Mouse (Mus musculus): ENCODE data around the gene Ppif. TPM values are rescaled to one million over a fixed set of nuclear protein-coding genes. Genes with fewer than 3 reads are reported as not detected.

Gene Ppif
- polyA plus RNA-seq, 1 experiment from 2014 or later: 28.4 TPM

GRCm38 (mm10) chr14:25708917-25709316, 15.0 kb downstream of the Ppif start:
- Histone ChIP-seq H3K4me2 (ENCODE audit: low read depth, low read length) (no peak overlapping the region), H3K4me3 (ENCODE audit: low read depth, low read length) (no peak overlapping the region), H3K36me3 (ENCODE audit: control insufficient read depth, insufficient read depth, low read length) (peaks cover 4% of the 10 kb centered on the region; the same call in 1 of the 2 replicates), H3K9ac (ENCODE audit: low read depth, low read length) (no peak overlapping the region), H3K9me3 (ENCODE audit: control insufficient read depth, low read length) (no peaks in the 10 kb centered on the region), H3K27me3 (replicated peaks; ENCODE audit: control insufficient read depth, insufficient read depth, low read length) (no peaks in the 10 kb centered on the region), H3K27ac (replicated peaks; ENCODE audit: low read depth, low read length) (peak overlapping the region; percentile 58), H3K4me1 (ENCODE audit: control insufficient read depth, insufficient read depth, low read length) (peaks cover 25% of the 10 kb centered on the region)
- peak; percentile 44 for DNase-seq (ENCODE audit: low spot score)
- ATAC-seq (ENCODE audit: low read depth): 0 out of 2 replicates have a peak, but pooled peaks have one; percentile 10
- 88% methylated on average over 2 of the region's 2 CpGs for WGBS

GRCm38 (mm10) chr14:25710073-25710472, 16.1 kb downstream of the Ppif start:
- Histone ChIP-seq H3K4me1 (ENCODE audit: control insufficient read depth, insufficient read depth, low read length) (peaks cover 25% of the 10 kb centered on the region), H3K27ac (replicated peaks; ENCODE audit: low read depth, low read length) (no peak overlapping the region), H3K9ac (ENCODE audit: low read depth, low read length) (no peak overlapping the region; the same call in 1 of the 2 replicates), H3K4me2 (ENCODE audit: low read depth, low read length) (no peak overlapping the region), H3K9me3 (ENCODE audit: control insufficient read depth, low read length) (no peaks in the 10 kb centered on the region), H3K36me3 (ENCODE audit: control insufficient read depth, insufficient read depth, low read length) (peaks cover 12% of the 10 kb centered on the region), H3K4me3 (ENCODE audit: low read depth, low read length) (no peak overlapping the region), H3K27me3 (replicated peaks; ENCODE audit: control insufficient read depth, insufficient read depth, low read length) (no peaks in the 10 kb centered on the region)
- WGBS: 60% methylated on average over 4 of the region's 4 CpGs
- no peak for ATAC-seq (ENCODE audit: low read depth)
- DNase-seq (ENCODE audit: low spot score): no peak

- ATAC-seq (ENCODE audit: low read depth): no peak
- no peak overlapping the region for H3K4me2 ChIP-seq (ENCODE audit: low read depth, low read length)
- H3K36me3 ChIP-seq (ENCODE audit: control insufficient read depth, insufficient read depth, low read length): peaks cover 13% of the 10 kb centered on the region
- H3K9ac ChIP-seq (ENCODE audit: low read depth, low read length): no peak overlapping the region
- DNase-seq (ENCODE audit: low spot score): no peak
- H3K9me3 ChIP-seq (ENCODE audit: control insufficient read depth, low read length): no peaks in the 10 kb centered on the region
- 60% methylated on average over 4 of the region's 4 CpGs for WGBS
- no peak overlapping the region for H3K4me3 ChIP-seq (ENCODE audit: low read depth, low read length)
- H3K27me3 ChIP-seq (replicated peaks; ENCODE audit: control insufficient read depth, insufficient read depth, low read length): no peaks in the 10 kb centered on the region
- peaks cover 25% of the 10 kb centered on the region for H3K4me1 ChIP-seq (ENCODE audit: control insufficient read depth, insufficient read depth, low read length)
- no peak overlapping the region for H3K27ac ChIP-seq (replicated peaks; ENCODE audit: low read depth, low read length)
Observed at GRCm38 (mm10) chr14:25710681-25711080, 16.7 kb downstream of the Ppif start.

GRCm38 (mm10) chr14:25711177-25711576, 17.2 kb downstream of the Ppif start:
- peaks cover 13% of the 10 kb centered on the region for H3K36me3 ChIP-seq (ENCODE audit: control insufficient read depth, insufficient read depth, low read length)
- H3K9me3 ChIP-seq (ENCODE audit: control insufficient read depth, low read length): no peaks in the 10 kb centered on the region
- peak; percentile 45; the same call in 1 of the 2 replicates for ATAC-seq (ENCODE audit: low read depth)
- H3K27ac ChIP-seq (replicated peaks; ENCODE audit: low read depth, low read length): no peak overlapping the region
- H3K4me1 ChIP-seq (ENCODE audit: control insufficient read depth, insufficient read depth, low read length): peaks cover 25% of the 10 kb centered on the region
- H3K9ac ChIP-seq (ENCODE audit: low read depth, low read length): no peak overlapping the region
- H3K27me3 ChIP-seq (replicated peaks; ENCODE audit: control insufficient read depth, insufficient read depth, low read length): no peaks in the 10 kb centered on the region
- H3K4me3 ChIP-seq (ENCODE audit: low read depth, low read length): no peak overlapping the region
- H3K4me2 ChIP-seq (ENCODE audit: low read depth, low read length): no peak overlapping the region
- 48% methylated on average over 7 of the region's 7 CpGs for WGBS
- DNase-seq (ENCODE audit: low spot score): no peak

DNA sequence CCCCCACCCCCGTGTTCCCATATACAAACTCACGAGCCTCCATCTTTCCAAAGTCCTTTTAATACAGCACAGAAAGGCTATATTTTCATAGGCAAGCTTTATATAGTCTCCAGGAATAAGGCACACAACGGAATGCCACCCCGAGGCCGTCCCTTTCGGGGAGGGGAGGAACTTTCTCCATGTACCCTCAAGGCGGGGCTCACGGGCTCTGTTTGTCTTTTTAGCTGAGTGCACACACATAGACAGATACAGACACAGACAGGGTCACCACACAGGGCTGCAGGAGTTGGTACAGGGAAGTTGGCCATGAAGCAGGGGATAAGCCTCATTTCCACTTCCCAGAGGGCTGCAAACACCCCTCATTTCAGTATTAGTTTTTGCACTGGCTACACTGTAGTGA, 17.6 kb downstream of the Ppif start:
- DNase-seq (ENCODE audit: low spot score) (no peak), ATAC-seq (ENCODE audit: low read depth) (no peak)
- Histone ChIP-seq H3K27ac (replicated peaks; ENCODE audit: low read depth, low read length) (no peak overlapping the region), H3K4me2 (ENCODE audit: low read depth, low read length) (no peak overlapping the region), H3K36me3 (ENCODE audit: control insufficient read depth, insufficient read depth, low read length) (peaks cover 17% of the 10 kb centered on the region), H3K4me3 (ENCODE audit: low read depth, low read length) (no peak overlapping the region), H3K27me3 (replicated peaks; ENCODE audit: control insufficient read depth, insufficient read depth, low read length) (no peaks in the 10 kb centered on the region), H3K4me1 (ENCODE audit: control insufficient read depth, insufficient read depth, low read length) (peaks cover 25% of the 10 kb centered on the region), H3K9me3 (ENCODE audit: control insufficient read depth, low read length) (no peaks in the 10 kb centered on the region), H3K9ac (ENCODE audit: low read depth, low read length) (no peak overlapping the region)
- WGBS: 61% methylated on average over 8 of the region's 8 CpGs

GRCm38 (mm10) chr14:25713443-25713842, 19.5 kb downstream of the Ppif start:
- H3K36me3 ChIP-seq (ENCODE audit: control insufficient read depth, insufficient read depth, low read length): peaks cover 23% of the 10 kb centered on the region
- no peaks in the 10 kb centered on the region for H3K9me3 ChIP-seq (ENCODE audit: control insufficient read depth, low read length)
- no peak overlapping the region for H3K9ac ChIP-seq (ENCODE audit: low read depth, low read length)
- WGBS: 19% methylated on average over 4 of the region's 4 CpGs
- peaks cover 33% of the 10 kb centered on the region for H3K4me1 ChIP-seq (ENCODE audit: control insufficient read depth, insufficient read depth, low read length)
- H3K4me2 ChIP-seq (ENCODE audit: low read depth, low read length): no peak overlapping the region
- no peaks in the 10 kb centered on the region for H3K27me3 ChIP-seq (replicated peaks; ENCODE audit: control insufficient read depth, insufficient read depth, low read length)
- H3K4me3 ChIP-seq (ENCODE audit: low read depth, low read length): no peak overlapping the region
- H3K27ac ChIP-seq (replicated peaks; ENCODE audit: low read depth, low read length): no peak overlapping the region
- ATAC-seq (ENCODE audit: low read depth) (no peak), DNase-seq (ENCODE audit: low spot score) (peak; percentile 42)

- Histone ChIP-seq H3K27ac (replicated peaks; ENCODE audit: low read depth, low read length) (no peak overlapping the region), H3K36me3 (ENCODE audit: control insufficient read depth, insufficient read depth, low read length) (peaks cover 29% of the 10 kb centered on the region), H3K4me2 (ENCODE audit: low read depth, low read length) (no peak overlapping the region), H3K9me3 (ENCODE audit: control insufficient read depth, low read length) (no peaks in the 10 kb centered on the region), H3K9ac (ENCODE audit: low read depth, low read length) (no peak overlapping the region), H3K4me3 (ENCODE audit: low read depth, low read length) (no peak overlapping the region), H3K4me1 (ENCODE audit: control insufficient read depth, insufficient read depth, low read length) (peaks cover 23% of the 10 kb centered on the region), H3K27me3 (replicated peaks; ENCODE audit: control insufficient read depth, insufficient read depth, low read length) (no peaks in the 10 kb centered on the region)
- ATAC-seq (ENCODE audit: low read depth) (no peak), DNase-seq (ENCODE audit: low spot score) (no peak)
- 78% methylated on average over 1 of the region's 1 CpGs for WGBS
Observed at GRCm38 (mm10) chr14:25716528-25716927, 22.6 kb downstream of the Ppif start.

DNA sequence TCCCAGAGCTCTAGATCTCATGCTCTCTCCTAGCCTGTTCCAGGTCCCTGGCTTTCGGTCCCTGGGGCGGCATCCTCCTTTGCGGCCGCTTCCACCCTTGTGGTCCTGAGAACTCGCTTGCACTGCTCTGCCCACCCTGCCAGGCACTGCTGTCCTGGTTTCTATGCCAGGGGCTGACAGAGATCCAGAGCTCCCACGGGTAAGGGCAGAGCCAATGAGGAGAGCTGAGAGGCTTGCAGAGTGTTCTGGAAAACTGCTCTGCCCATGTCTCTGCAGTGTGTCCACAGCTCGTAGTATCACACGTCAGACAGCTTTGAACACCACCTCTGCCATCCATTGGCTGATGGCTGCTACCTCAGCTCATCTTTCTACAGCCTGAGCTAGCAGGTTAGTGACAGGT, 23.8 kb downstream of the Ppif start:
- peak overlapping the region; percentile 62; the same call in 1 of the 2 replicates for H3K27ac ChIP-seq (replicated peaks; ENCODE audit: low read depth, low read length)
- 78% methylated on average over 8 of the region's 8 CpGs for WGBS

GRCm38 (mm10) chr14:25718471-25718870, 24.5 kb downstream of the Ppif start:
- peak; percentile 38; the same call in 1 of the 2 replicates for ATAC-seq (ENCODE audit: low read depth)
- no peak overlapping the region for H3K4me3 ChIP-seq (ENCODE audit: low read depth, low read length)
- no peaks in the 10 kb centered on the region for H3K27me3 ChIP-seq (replicated peaks; ENCODE audit: control insufficient read depth, insufficient read depth, low read length)
- peaks cover 31% of the 10 kb centered on the region for H3K36me3 ChIP-seq (ENCODE audit: control insufficient read depth, insufficient read depth, low read length)
- H3K9me3 ChIP-seq (ENCODE audit: control insufficient read depth, low read length): no peaks in the 10 kb centered on the region
- H3K9ac ChIP-seq (ENCODE audit: low read depth, low read length): 0 out of 2 replicates have a peak overlapping the region, but pooled peaks have one; percentile 34
- H3K27ac ChIP-seq (replicated peaks; ENCODE audit: low read depth, low read length): peak overlapping the region; percentile 62
- 0% methylated on average over 2 of the region's 2 CpGs for whole genome bisulfite sequencing
- no peak overlapping the region for H3K4me2 ChIP-seq (ENCODE audit: low read depth, low read length)
- peak; percentile 72 for DNase-seq (ENCODE audit: low spot score)
- H3K4me1 ChIP-seq (ENCODE audit: control insufficient read depth, insufficient read depth, low read length): peaks cover 20% of the 10 kb centered on the region

More for the DNA sequence above, 23.8 kb downstream of the Ppif start:
- peaks cover 26% of the 10 kb centered on the region for H3K36me3 ChIP-seq (ENCODE audit: control insufficient read depth, insufficient read depth, low read length)
- no peak for ATAC-seq (ENCODE audit: low read depth)
- H3K4me2 ChIP-seq (ENCODE audit: low read depth, low read length): no peak overlapping the region
- 0 out of 2 replicates have a peak overlapping the region, but pooled peaks have one; percentile 25 for H3K9ac ChIP-seq (ENCODE audit: low read depth, low read length)
- no peaks in the 10 kb centered on the region for H3K9me3 ChIP-seq (ENCODE audit: control insufficient read depth, low read length)
- DNase-seq (ENCODE audit: low spot score): no peak
- H3K27me3 ChIP-seq (replicated peaks; ENCODE audit: control insufficient read depth, insufficient read depth, low read length): no peaks in the 10 kb centered on the region
- H3K4me1 ChIP-seq (ENCODE audit: control insufficient read depth, insufficient read depth, low read length): peaks cover 20% of the 10 kb centered on the region
- no peak overlapping the region for H3K4me3 ChIP-seq (ENCODE audit: low read depth, low read length)

Measured in embryonic facial prominence, embryonic 14.5 days (tissue).